Mouse (Mus musculus) forebrain, embryonic 15.5 days (tissue): ENCODE data around the gene Slc22a16. TPM values are rescaled to one million over a fixed set of nuclear protein-coding genes. Genes with fewer than 3 reads are reported as not detected.

Experiments
- ATAC-seq: fragments of 200-750 bp; cut with Nextera tagmentation; replicated peaks from 2 replicates; pipeline ENCODE4 v1.8.0; 2017; ENCODE audit warnings: mild to moderate bottlenecking, moderate TSS enrichment, moderate library complexity
- H3K27ac ChIP-seq: fragments of 300-500 bp; sonication (generic); replicated peaks from 2 replicates; pipeline ENCODE4 v1.5.1; 2015; ENCODE audit warnings: mild to moderate bottlenecking, inconsistent platforms
- H3K27me3 ChIP-seq: fragments of 300-500 bp; sonication (generic); 2 replicates; pipeline ENCODE4 v1.6.1; 2015; ENCODE audit warnings: inconsistent platforms
- H3K36me3 ChIP-seq: fragments of 300-500 bp; sonication (generic); 2 replicates; pipeline ENCODE4 v1.6.1; 2015; ENCODE audit warnings: mild to moderate bottlenecking, inconsistent platforms
- H3K4me1 ChIP-seq: fragments of 300-500 bp; sonication (generic); 2 replicates; pipeline ENCODE4 v1.6.1; 2015; ENCODE audit warnings: inconsistent platforms
- H3K4me2 ChIP-seq: fragments of 300-500 bp; sonication (generic); replicated peaks from 2 replicates; pipeline ENCODE4 v1.6.1; 2015; ENCODE audit warnings: mild to moderate bottlenecking, inconsistent platforms
- H3K4me3 ChIP-seq: fragments of 300-500 bp; sonication (generic); 2 replicates; pipeline ENCODE4 v1.5.1; 2015; ENCODE audit warnings: mild to moderate bottlenecking, inconsistent platforms
- H3K9ac ChIP-seq: fragments of 300-500 bp; sonication (generic); replicated peaks from 2 replicates; pipeline ENCODE4 v1.6.1; 2015; ENCODE audit warnings: mild to moderate bottlenecking, inconsistent platforms
- H3K9me3 ChIP-seq: fragments of 300-500 bp; sonication (generic); 2 replicates; pipeline ENCODE4 v1.6.1; 2016; ENCODE audit warnings: inconsistent platforms
- WGBS: fragments of 180-500 bp; shearing (Covaris S2); methylation state at CpG from one replicate; pipeline ENCODE4 v1.1.7; 2015; ENCODE audit warnings: mixed read lengths; 5-methylcytosine and 5-hydroxymethylcytosine counted together
- polyA plus RNA-seq: library from polyadenylated mRNA; unstranded; fragments of >200 nt; fragmentation: Nextera tagmentation; extraction: Ambion mirVana; gene quantifications from 2 replicates; pipeline ENCODE4 v1.2.1, GENCODE M21; 2015

Gene Slc22a16
- polyA plus RNA-seq, 1 experiment from 2014 or later, result not detected

- no peaks in the 10 kb centered on the region for H3K36me3 ChIP-seq
- no peaks in the 10 kb centered on the region for H3K27me3 ChIP-seq
- WGBS, result 86% methylated on average over 1 of the region's 1 CpGs
- no peak overlapping the region for H3K27ac ChIP-seq
- no peak overlapping the region for H3K9ac ChIP-seq
- ATAC-seq, result no peak
- H3K9me3 ChIP-seq, result no peaks in the 10 kb centered on the region
- no peak overlapping the region for H3K4me3 ChIP-seq
- H3K4me2 ChIP-seq, result no peak overlapping the region
- no peaks in the 10 kb centered on the region for H3K4me1 ChIP-seq
Measured at GRCm38 (mm10) chr10:40645346-40645745, 75.2 kb downstream of the Slc22a16 start.

GRCm38 (mm10) chr10:40648776-40649175 lies 78.6 kb downstream of the Slc22a16 start:
- ATAC-seq, result no peak
- Histone ChIP-seq H3K4me3 (no peak overlapping the region), H3K27ac (no peak overlapping the region), H3K4me1 (no peaks in the 10 kb centered on the region), H3K4me2 (no peak overlapping the region), H3K9me3 (no peaks in the 10 kb centered on the region), H3K9ac (no peak overlapping the region), H3K27me3 (no peaks in the 10 kb centered on the region), H3K36me3 (no peaks in the 10 kb centered on the region)
- WGBS, result 77% methylated on average over 12 of the region's 12 CpGs

- H3K27me3 ChIP-seq, result no peaks in the 10 kb centered on the region
- H3K27ac ChIP-seq, result no peak overlapping the region
- H3K4me2 ChIP-seq, result no peak overlapping the region
- H3K4me1 ChIP-seq, result no peaks in the 10 kb centered on the region
- H3K9me3 ChIP-seq, result no peaks in the 10 kb centered on the region
- H3K36me3 ChIP-seq, result no peaks in the 10 kb centered on the region
- WGBS, result 38% methylated on average over 4 of the region's 4 CpGs
- H3K4me3 ChIP-seq, result no peak overlapping the region
- no peak overlapping the region for H3K9ac ChIP-seq
- ATAC-seq, result no peak
Measured at GRCm38 (mm10) chr10:40649634-40650033, 79.5 kb downstream of the Slc22a16 start.

- no peaks in the 10 kb centered on the region for H3K9me3 ChIP-seq
- WGBS, result 51% methylated on average over 2 of the region's 2 CpGs
- no peaks in the 10 kb centered on the region for H3K36me3 ChIP-seq
- ATAC-seq, result no peak
- H3K27ac ChIP-seq, result no peak overlapping the region
- no peak overlapping the region for H3K4me3 ChIP-seq
- no peaks in the 10 kb centered on the region for H3K27me3 ChIP-seq
- no peak overlapping the region for H3K4me2 ChIP-seq
- H3K9ac ChIP-seq, result no peak overlapping the region
- H3K4me1 ChIP-seq, result no peaks in the 10 kb centered on the region
Measured at GRCm38 (mm10) chr10:40651676-40652075, 81.5 kb downstream of the Slc22a16 start.

Other genes starting within 250 kb of the Slc22a16 start
- 18.9 and 19.7 TPM in 2 replicates for gene Cdk19, start 230.8 kb upstream of the Slc22a16 start, polyA plus RNA-seq
- 1.0 and 1.5 TPM in 2 replicates for gene Ddo, start 59.7 kb downstream of the Slc22a16 start, polyA plus RNA-seq
- gene Mettl24, start 112.9 kb downstream of the Slc22a16 start, polyA plus RNA-seq, result 0.23 and 0.29 TPM in 2 replicates